Mouse (Mus musculus) CH12.LX (cell line): Measurements from ENCODE around the gene Ncoa5. TPM values are rescaled to one million over a fixed set of nuclear protein-coding genes. Genes with fewer than 3 reads are reported as not detected.

Experiments used
- DNase-seq: peaks from one replicate; pipeline ENCODE4 v3.0.0-alpha.2; 2013; ENCODE audit errors: extremely low read depth
- H3K27ac ChIP-seq: 2 replicates; pipeline ENCODE4 v1.5.1; 2012; ENCODE audit warnings: low read depth, mild to moderate bottlenecking, control low read depth, moderate library complexity; ENCODE audit not compliant: insufficient read depth
- H3K27me3 ChIP-seq: replicated peaks from 2 replicates; pipeline ENCODE3; 2012; ENCODE audit warnings: inconsistent platforms
- H3K36me3 ChIP-seq, 2 experiments: replicated peaks in 1 of 2; 2 replicates each; pipeline versions ENCODE3 to v1.6.1; 2012; ENCODE audit warnings: inconsistent platforms in 1 of 2, low read length in 1 of 2, mild to moderate bottlenecking in 1 of 2, mixed read lengths in 1 of 2, moderate library complexity in 1 of 2; ENCODE audit not compliant: control insufficient read depth in 1 of 2, insufficient read depth in 1 of 2
- H3K4me1 ChIP-seq, 2 experiments: 2 replicates each; pipeline ENCODE4 v1.6.1; 2012; ENCODE audit warnings: inconsistent platforms in 1 of 2, moderate library complexity in 1 of 2; ENCODE audit not compliant: insufficient read depth in 2 of 2, control insufficient read depth in 1 of 2
- H3K4me2 ChIP-seq: 2 replicates; pipeline ENCODE4 v1.6.1; 2012; ENCODE audit warnings: low read depth, mild to moderate bottlenecking, control low read depth; ENCODE audit not compliant: poor library complexity, insufficient read depth, severe bottlenecking
- H3K4me3 ChIP-seq, 3 experiments: fragments of 150-350 bp in 1 of 3; sonication (generic) in 1 of 3; replicated peaks in 1 of 3; 2 replicates each; pipeline versions ENCODE3 to v1.5.1; 2011 to 2012; ENCODE audit warnings: low read depth in 2 of 3, low read length in 2 of 3, mild to moderate bottlenecking in 2 of 3, moderate library complexity in 2 of 3, control low read depth in 1 of 3, improper control_type of control experiment in 1 of 3, inconsistent platforms in 1 of 3, mixed read lengths in 1 of 3; ENCODE audit not compliant: poor library complexity in 1 of 3
- H3K79me2 ChIP-seq: replicated peaks from 2 replicates; pipeline ENCODE4 v1.6.1; 2012; ENCODE audit warnings: mild to moderate bottlenecking, moderate library complexity; ENCODE audit not compliant: control insufficient read depth, poor library complexity, insufficient read depth, severe bottlenecking; ENCODE audit errors: extremely low read depth
- H3K9ac ChIP-seq: 2 replicates; pipeline ENCODE4 v1.6.1; 2012; ENCODE audit warnings: low read depth, mild to moderate bottlenecking, control low read depth, moderate library complexity; ENCODE audit not compliant: insufficient read depth
- H3K9me3 ChIP-seq: replicated peaks from 2 replicates; pipeline ENCODE3; 2012; ENCODE audit warnings: low read length, inconsistent platforms, mixed read lengths
- BHLHE40 ChIP-seq: IDR thresholded peaks from 2 replicates; pipeline ENCODE4 v1.6.1; 2011; ENCODE audit warnings: mild to moderate bottlenecking, low read depth, low read length, improper control_type of control experiment
- CHD1 ChIP-seq: IDR thresholded peaks from 2 replicates; pipeline ENCODE4 v1.6.1; 2012; ENCODE audit warnings: low read depth, low read length, improper control_type of control experiment, inconsistent platforms
- CTCF ChIP-seq, 2 experiments: IDR thresholded peaks in 1 of 2; conservative IDR thresholded peaks in 1 of 2; 2 replicates each; pipeline ENCODE4 v1.5.1; 2011 to 2012; ENCODE audit warnings: low read depth in 2 of 2, low read length in 2 of 2, improper control_type of control experiment in 1 of 2, inconsistent platforms in 1 of 2, mild to moderate bottlenecking in 1 of 2, moderate library complexity in 1 of 2
- JUND ChIP-seq: conservative IDR thresholded peaks from 2 replicates; pipeline ENCODE4 v1.6.1; 2011; ENCODE audit warnings: low read depth, low read length, improper control_type of control experiment
- MEF2A ChIP-seq: IDR thresholded peaks from 2 replicates; pipeline ENCODE4 v1.6.1; 2014; ENCODE audit warnings: low read depth, mild to moderate bottlenecking, inconsistent platforms, low read length, improper control_type of control experiment, borderline replicate concordance
- POLR2AphosphoS2 ChIP-seq: IDR thresholded peaks from 2 replicates; pipeline ENCODE4 v1.6.1; 2011; ENCODE audit warnings: low read depth, low read length, improper control_type of control experiment
- RAD21 ChIP-seq: IDR thresholded peaks from 2 replicates; pipeline ENCODE4 v1.6.1; 2011; ENCODE audit warnings: low read depth, mild to moderate bottlenecking, low read length, improper control_type of control experiment, moderate library complexity
- SMC3 ChIP-seq: IDR thresholded peaks from 2 replicates; pipeline ENCODE4 v1.6.1; 2011; ENCODE audit warnings: low read depth, low read length, improper control_type of control experiment
- TCF12 ChIP-seq: IDR thresholded peaks from 2 replicates; pipeline ENCODE4 v1.6.1; 2014; ENCODE audit warnings: low read depth, mild to moderate bottlenecking, inconsistent platforms, low read length, improper control_type of control experiment
- USF2 ChIP-seq: conservative IDR thresholded peaks from 2 replicates; pipeline ENCODE4 v1.6.1; 2011; ENCODE audit warnings: low read depth, low read length, improper control_type of control experiment
- ZKSCAN1 ChIP-seq: IDR thresholded peaks from 2 replicates; pipeline ENCODE4 v1.6.1; 2012; ENCODE audit warnings: low read depth, inconsistent platforms, low read length, improper control_type of control experiment, borderline replicate concordance
- dilution Hi-C: fragments of 300-500 bp; cut with MboI; formaldehyde crosslinking; loops from 2 replicates; pipeline ENCODE4 v1.14.3; 2020; ENCODE audit warnings: low sequenced_read_pairs; ENCODE audit not compliant: extremely low pct_unique_long_range_greater_than_20kb, extremely low pct_ligation_motif_present
- in situ Hi-C: fragments of 300-500 bp; cut with MboI; formaldehyde crosslinking; loops from 3 replicates; pipeline ENCODE4 v1.14.3; 2019; ENCODE audit warnings: low sequenced_read_pairs, low pct_ligation_motif_present, low pct_unique_long_range_greater_than_20kb, mixed read lengths
- polyA plus RNA-seq: library from polyadenylated mRNA; unstranded; fragments of >175 nt; gene quantifications from 2 replicates; pipeline ENCODE4 v1.2.1, GENCODE M21; 2012; ENCODE audit warnings: low read depth; ENCODE audit not compliant: insufficient read length
- total RNA-seq, 2 experiments: library from RNA; depleted of rRNA; stranded (reverse); fragments of 300-350 nt in 1 of 2; fragments of >200 nt in 1 of 2; gene quantifications; 2 replicates each; pipeline ENCODE4 v1.2.3; 2012 to 2014

The Ncoa5 gene
- total and polyA plus RNA-seq, 3 experiments, result 18.6 to 46.4 (median 20.1) TPM

DNA sequence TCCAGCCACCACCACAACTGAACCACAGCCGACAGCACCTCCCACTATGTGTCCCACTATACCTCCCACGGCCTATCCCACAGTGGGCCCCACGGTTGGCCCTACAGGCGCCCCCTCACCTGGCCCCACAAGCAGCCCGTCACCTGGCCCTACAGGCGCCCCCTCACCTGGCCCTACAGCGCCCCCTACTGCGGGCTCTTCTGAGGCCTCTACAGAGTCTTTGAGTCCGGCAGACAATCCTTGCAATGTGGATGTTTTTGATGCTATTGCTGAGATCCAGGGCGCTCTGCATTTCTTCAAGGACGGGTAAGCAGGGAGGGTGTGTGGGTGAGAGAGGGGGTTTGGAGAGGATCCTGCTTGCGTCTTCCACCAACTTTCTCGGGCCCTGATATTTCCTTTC lies 82.2 kb downstream of the Ncoa5 start:
- no peak overlapping the region for H3K27ac ChIP-seq
- H3K9me3 ChIP-seq, result peaks cover 22% of the 10 kb centered on the region
- DNase-seq, result no peak
- H3K9ac ChIP-seq, result no peak overlapping the region
- H3K27me3 ChIP-seq, result peaks cover 80% of the 10 kb centered on the region
- H3K36me3 ChIP-seq, result no peaks in the 10 kb centered on the region
- in situ Hi-C loops, result loop anchor here (10.0 kb wide), 1 partner anchor 332 kb away; the partner anchor contains the start of gene Slc35c2
- H3K4me3 ChIP-seq, result no peak overlapping the region
- no peak overlapping the region for H3K4me2 ChIP-seq
- H3K4me1 ChIP-seq, result peaks cover 9 to 17% of the 10 kb centered on the region in 2 experiments
- TF ChIP-seq RAD21, result peak; percentile 4; the same call in 1 of the 2 replicates
- peak; percentile 18; the same call in 1 of the 2 replicates for TF ChIP-seq SMC3
- TF ChIP-seq CHD1, result no peak
- TF ChIP-seq TCF12, result no peak
- TF ChIP-seq POLR2AphosphoS2, result no peak
- TF ChIP-seq ZKSCAN1, result no peak
- no peak for TF ChIP-seq MEF2A
- no peak for TF ChIP-seq JUND
- peak in 1 of 2 experiments; percentile 53; a peak in 2 of 4 replicates for TF ChIP-seq CTCF (conservative IDR thresholded peaks at IDR 0.05 in 1 of 2, IDR thresholded peaks at IDR 0.05 in 1 of 2; ENCODE audit: low read depth in 2 of 2, low read length in 2 of 2)
- TF ChIP-seq, all 38 proteins: peak for 3
- H3K79me2 ChIP-seq, result no peaks in the 10 kb centered on the region
- dilution Hi-C loops, result no loop called here

DNA sequence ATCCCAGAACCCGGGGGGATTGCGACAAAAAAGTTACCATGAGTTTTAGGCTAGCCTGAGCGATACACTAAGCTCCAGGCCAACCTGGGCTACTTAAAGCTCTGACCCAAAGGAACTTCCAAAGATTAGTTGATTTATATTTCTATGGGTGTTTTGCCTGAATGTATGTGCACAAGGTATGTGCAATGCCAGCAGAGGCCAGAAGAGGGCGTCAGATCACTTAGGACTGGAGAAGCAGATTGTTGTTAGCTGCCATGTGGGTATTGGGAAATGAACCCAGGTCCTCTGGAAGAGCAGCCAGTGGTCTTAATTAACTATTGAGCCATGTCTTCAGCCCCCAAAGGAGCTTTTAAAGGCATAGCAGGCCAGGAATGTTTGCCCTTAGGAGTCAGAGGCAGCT lies 82.9 kb downstream of the Ncoa5 start:
- Histone ChIP-seq H3K27me3 (peaks cover 80% of the 10 kb centered on the region), H3K9me3 (peaks cover 22% of the 10 kb centered on the region), H3K4me2 (no peak overlapping the region), H3K36me3 (no peaks in the 10 kb centered on the region), H3K27ac (no peak overlapping the region), H3K79me2 (no peaks in the 10 kb centered on the region), H3K4me1 (peaks cover 4 to 11% of the 10 kb centered on the region in 2 experiments), H3K4me3 (no peak overlapping the region), H3K9ac (no peak overlapping the region)
- DNase-seq, result no peak
- TF ChIP-seq USF2, result no peak
- TF ChIP-seq JUND, result no peak
- no peak for TF ChIP-seq TCF12
- TF ChIP-seq CTCF (conservative IDR thresholded peaks at IDR 0.05 in 1 of 2, IDR thresholded peaks at IDR 0.05 in 1 of 2; ENCODE audit: low read depth in 2 of 2, low read length in 2 of 2), result peak; percentile 12 to 41; a peak in 2 of 4 replicates
- no peak for TF ChIP-seq BHLHE40
- no peak for TF ChIP-seq CHD1
- in situ Hi-C loops (loop anchor here (10.0 kb wide), 1 partner anchor 333 kb away; the partner anchor contains the start of gene Slc35c2), dilution Hi-C loops (no loop called here)

DNA sequence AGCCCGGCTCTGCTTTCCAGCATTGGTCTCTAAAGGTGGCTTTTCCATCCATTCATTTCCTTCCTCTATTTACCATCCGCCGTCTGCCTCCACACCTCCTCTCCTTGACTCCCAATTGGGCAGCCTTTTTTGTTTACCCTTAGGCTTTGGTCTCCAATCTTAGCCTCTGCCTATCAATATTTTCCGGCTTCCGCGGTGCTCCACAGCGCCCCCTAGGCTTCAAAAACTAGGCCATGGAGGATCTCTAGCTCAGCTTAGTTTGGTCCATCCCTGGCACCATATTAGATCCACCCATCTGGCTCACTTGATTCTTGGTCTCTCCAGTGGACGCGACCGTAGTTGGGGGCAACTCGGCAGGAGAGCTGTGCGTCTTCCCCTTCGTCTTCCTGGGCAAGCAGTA lies 84.2 kb downstream of the Ncoa5 start:
- Histone ChIP-seq H3K27me3 (peaks cover 80% of the 10 kb centered on the region), H3K79me2 (no peaks in the 10 kb centered on the region), H3K4me1 (peaks cover 3 to 11% of the 10 kb centered on the region in 2 experiments; a peak in 3 of 4 replicates), H3K9me3 (peaks cover 15% of the 10 kb centered on the region), H3K9ac (no peak overlapping the region), H3K4me3 (no peak overlapping the region), H3K4me2 (no peak overlapping the region), H3K27ac (no peak overlapping the region), H3K36me3 (no peaks in the 10 kb centered on the region)
- no peak for DNase-seq
- in situ Hi-C loops (loop anchor here (10.0 kb wide), 1 partner anchor 334 kb away; the partner anchor contains the start of gene Slc35c2), dilution Hi-C loops (no loop called here)
- TF ChIP-seq CTCF (conservative IDR thresholded peaks at IDR 0.05 in 1 of 2, IDR thresholded peaks at IDR 0.05 in 1 of 2; ENCODE audit: low read depth in 2 of 2, low read length in 2 of 2) (peak in 1 of 2 experiments; percentile 51; a peak in 2 of 4 replicates), MEF2A (no peak)

Other genes with a start within 250 kb of the Ncoa5 start
- gene Snx21, start 249.0 kb downstream of the Ncoa5 start, total RNA-seq (2012; rRNA removed), result 2.3 and 3.3 TPM in 2 replicates
- gene Snx21, start 249.0 kb downstream of the Ncoa5 start, total RNA-seq (2014; rRNA removed), result 0.71 and 1.1 TPM in 2 replicates
- 1.1 and 1.5 TPM in 2 replicates for gene Snx21, start 249.0 kb downstream of the Ncoa5 start, polyA plus RNA-seq
- 22.0 and 26.8 TPM in 2 replicates for gene Acot8, start 230.0 kb downstream of the Ncoa5 start, total RNA-seq (2012; rRNA removed)
- gene Acot8, start 230.0 kb downstream of the Ncoa5 start, total RNA-seq (2014; rRNA removed), result 15.8 and 16.8 TPM in 2 replicates
- 10.5 and 11.9 TPM in 2 replicates for gene Acot8, start 230.0 kb downstream of the Ncoa5 start, polyA plus RNA-seq
- 3.5 and 3.7 TPM in 2 replicates for gene Zswim3, start 229.8 kb downstream of the Ncoa5 start, total RNA-seq (2012; rRNA removed)
- gene Zswim3, start 229.8 kb downstream of the Ncoa5 start, total RNA-seq (2014; rRNA removed), result 1.6 and 2.3 TPM in 2 replicates
- gene Zswim3, start 229.8 kb downstream of the Ncoa5 start, polyA plus RNA-seq, result 2.1 and 2.5 TPM in 2 replicates
- 9.5 and 9.6 TPM in 2 replicates for gene Zswim1, start 212.2 kb downstream of the Ncoa5 start, total RNA-seq (2012; rRNA removed)
- gene Zswim1, start 212.2 kb downstream of the Ncoa5 start, total RNA-seq (2014; rRNA removed), result 5.3 and 5.8 TPM in 2 replicates
- gene Zswim1, start 212.2 kb downstream of the Ncoa5 start, polyA plus RNA-seq, result 10.4 and 13.8 TPM in 2 replicates
- gene Spata25, start 206.3 kb downstream of the Ncoa5 start, total RNA-seq (2012; rRNA removed), result 0.34 TPM in 1 of 2 replicates, not detected in the other
- not detected in 2 replicates for gene Spata25, start 206.3 kb downstream of the Ncoa5 start, total RNA-seq (2014; rRNA removed)
- gene Spata25, start 206.3 kb downstream of the Ncoa5 start, polyA plus RNA-seq, result not detected in 2 replicates
- 45.5 and 46.1 TPM in 2 replicates for gene Ctsa, start 202.0 kb downstream of the Ncoa5 start, total RNA-seq (2012; rRNA removed)
- 17.5 and 19.9 TPM in 2 replicates for gene Ctsa, start 202.0 kb downstream of the Ncoa5 start, total RNA-seq (2014; rRNA removed)
- 22.7 and 27.0 TPM in 2 replicates for gene Ctsa, start 202.0 kb downstream of the Ncoa5 start, polyA plus RNA-seq
- gene Neurl2, start 201.4 kb downstream of the Ncoa5 start, total RNA-seq (2012; rRNA removed), result 2.9 and 4.1 TPM in 2 replicates
- 1.6 and 2.1 TPM in 2 replicates for gene Neurl2, start 201.4 kb downstream of the Ncoa5 start, total RNA-seq (2014; rRNA removed)
- 1.7 and 1.8 TPM in 2 replicates for gene Neurl2, start 201.4 kb downstream of the Ncoa5 start, polyA plus RNA-seq
- gene Pltp, start 177.2 kb downstream of the Ncoa5 start, total RNA-seq (2012; rRNA removed), result 4.4 and 5.5 TPM in 2 replicates
- 0.85 and 1.1 TPM in 2 replicates for gene Pltp, start 177.2 kb downstream of the Ncoa5 start, total RNA-seq (2014; rRNA removed)
- 0.94 and 0.98 TPM in 2 replicates for gene Pltp, start 177.2 kb downstream of the Ncoa5 start, polyA plus RNA-seq
- 30.0 and 33.6 TPM in 2 replicates for gene Pcif1, start 155.6 kb downstream of the Ncoa5 start, total RNA-seq (2012; rRNA removed)
- gene Pcif1, start 155.6 kb downstream of the Ncoa5 start, total RNA-seq (2014; rRNA removed), result 18.2 and 20.0 TPM in 2 replicates
- 49.1 and 59.1 TPM in 2 replicates for gene Pcif1, start 155.6 kb downstream of the Ncoa5 start, polyA plus RNA-seq
- gene Zfp335, start 123.1 kb downstream of the Ncoa5 start, total RNA-seq (2012; rRNA removed), result 12.0 and 14.4 TPM in 2 replicates
- gene Zfp335, start 123.1 kb downstream of the Ncoa5 start, total RNA-seq (2014; rRNA removed), result 5.0 and 5.2 TPM in 2 replicates
- gene Zfp335, start 123.1 kb downstream of the Ncoa5 start, polyA plus RNA-seq, result 13.1 and 16.5 TPM in 2 replicates
- gene Mmp9, start 94.1 kb downstream of the Ncoa5 start, total RNA-seq (2012; rRNA removed), result not detected in 2 replicates
- gene Mmp9, start 94.1 kb downstream of the Ncoa5 start, total RNA-seq (2014; rRNA removed), result not detected in 2 replicates
- not detected in 2 replicates for gene Mmp9, start 94.1 kb downstream of the Ncoa5 start, polyA plus RNA-seq
- 0.30 and 0.34 TPM in 2 replicates for gene Slc12a5, start 74.1 kb downstream of the Ncoa5 start, total RNA-seq (2012; rRNA removed)
- gene Slc12a5, start 74.1 kb downstream of the Ncoa5 start, total RNA-seq (2014; rRNA removed), result 0.05 and 0.18 TPM in 2 replicates
- 0.71 and 0.83 TPM in 2 replicates for gene Slc12a5, start 74.1 kb downstream of the Ncoa5 start, polyA plus RNA-seq
- 146 and 149 TPM in 2 replicates for gene Cd40, start 20.8 kb upstream of the Ncoa5 start, total RNA-seq (2012; rRNA removed)
- 191 and 223 TPM in 2 replicates for gene Cd40, start 20.8 kb upstream of the Ncoa5 start, total RNA-seq (2014; rRNA removed)
- 147 and 149 TPM in 2 replicates for gene Cd40, start 20.8 kb upstream of the Ncoa5 start, polyA plus RNA-seq
- gene 1700025C18Rik, start 55.9 kb upstream of the Ncoa5 start, total RNA-seq (2012; rRNA removed), result not detected in 2 replicates
- not detected in 2 replicates for gene 1700025C18Rik, start 55.9 kb upstream of the Ncoa5 start, total RNA-seq (2014; rRNA removed)
- gene 1700025C18Rik, start 55.9 kb upstream of the Ncoa5 start, polyA plus RNA-seq, result not detected in 2 replicates
- 0.08 TPM in 1 of 2 replicates, not detected in the other for gene Cdh22, start 200.0 kb upstream of the Ncoa5 start, total RNA-seq (2012; rRNA removed)
- gene Cdh22, start 200.0 kb upstream of the Ncoa5 start, total RNA-seq (2014; rRNA removed), result not detected in 2 replicates
- not detected in 2 replicates for gene Cdh22, start 200.0 kb upstream of the Ncoa5 start, polyA plus RNA-seq